Mouse (Mus musculus) forebrain, embryonic 10.5 days (tissue): ENCODE data around the gene Tomm70a. TPM values are rescaled to one million over a fixed set of nuclear protein-coding genes. Genes with fewer than 3 reads are reported as not detected.

Experiments
- DNase-seq: peaks from one replicate; pipeline ENCODE4 v3.0.0-alpha.2; 2017; ENCODE audit warnings: low spot score; ENCODE audit errors: extremely low spot score
- H3K27ac ChIP-seq: fragments of 300-500 bp; sonication (generic); 2 replicates; pipeline ENCODE4 v1.5.1; 2016; ENCODE audit warnings: mild to moderate bottlenecking
- H3K27me3 ChIP-seq: fragments of 300-500 bp; sonication (generic); 2 replicates; pipeline ENCODE4 v1.6.1; 2016; ENCODE audit warnings: mild to moderate bottlenecking; ENCODE audit not compliant: poor library complexity, severe bottlenecking
- H3K36me3 ChIP-seq: fragments of 300-500 bp; sonication (generic); replicated peaks from 2 replicates; pipeline ENCODE4 v1.6.1; 2016; ENCODE audit warnings: mild to moderate bottlenecking, moderate library complexity
- H3K4me1 ChIP-seq: fragments of 300-500 bp; sonication (generic); 2 replicates; pipeline ENCODE4 v1.6.1; 2016
- H3K4me3 ChIP-seq: fragments of 300-500 bp; sonication (generic); 2 replicates; pipeline ENCODE4 v1.5.1; 2016; ENCODE audit warnings: mild to moderate bottlenecking, moderate library complexity
- H3K9me3 ChIP-seq: fragments of 300-500 bp; sonication (generic); 2 replicates; pipeline ENCODE4 v1.6.1; 2016; ENCODE audit warnings: mild to moderate bottlenecking, moderate library complexity
- WGBS: fragments of 180-500 bp; shearing (Covaris S2); methylation state at CpG from one replicate; pipeline ENCODE4 v1.1.7; 2016; 5-methylcytosine and 5-hydroxymethylcytosine counted together
- polyA plus RNA-seq: library from polyadenylated mRNA; unstranded; fragments of >200 nt; fragmentation: Nextera tagmentation; extraction: Ambion mirVana; gene quantifications from 2 replicates; pipeline ENCODE4 v1.2.1, GENCODE M21; 2016

Gene Tomm70a
- 50.2 and 52.2 TPM in 2 replicates for polyA plus RNA-seq

DNA sequence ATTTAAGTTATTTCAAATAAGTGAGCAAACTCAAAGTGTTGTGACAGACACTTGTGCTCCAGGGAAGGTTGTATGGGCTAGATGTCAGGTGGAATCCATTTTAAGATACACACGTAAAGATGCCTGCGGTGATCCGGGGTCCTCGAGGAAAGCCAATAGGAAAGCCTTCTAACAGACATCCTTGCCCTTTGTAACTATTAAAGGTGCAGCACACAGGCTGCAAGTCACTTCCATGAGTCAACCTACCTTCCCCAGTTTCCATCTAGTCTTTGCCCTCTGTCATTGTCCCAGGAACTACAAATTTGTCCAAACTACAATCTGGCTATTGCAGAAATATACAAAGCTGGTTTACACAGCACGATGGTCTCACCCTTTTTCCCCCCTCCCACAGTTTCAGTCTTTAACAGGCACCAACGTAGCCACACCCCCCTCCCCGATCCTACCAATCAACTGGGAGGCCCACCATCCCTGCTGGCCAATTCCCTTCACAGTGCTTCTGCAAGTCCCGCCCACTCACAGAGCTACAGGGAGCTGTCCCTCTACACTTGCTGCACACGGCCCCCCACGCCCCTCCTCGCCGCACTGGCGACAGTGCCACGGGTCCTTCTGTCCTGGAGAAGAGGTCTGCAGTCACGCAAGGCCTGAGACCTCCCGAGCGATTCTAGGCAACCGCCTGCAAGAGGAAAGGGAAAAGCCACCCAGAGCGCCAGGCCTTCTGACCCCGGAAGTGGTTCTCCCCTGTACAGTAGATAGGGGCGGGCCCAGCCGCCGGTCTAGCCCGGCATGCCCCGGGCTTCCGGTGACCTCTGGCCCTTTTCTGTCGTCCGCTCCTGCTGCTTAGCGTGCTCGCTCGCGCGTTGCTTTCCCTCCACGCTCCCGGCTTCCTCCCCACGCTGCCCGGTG, at the start of gene Tomm70a:
Gene Tomm70a (plus strand): TSS at position 791 of the 903 bp plus-strand sequence.
- Histone ChIP-seq H3K4me1 (peaks cover 23% of the 10 kb centered on the region), H3K27me3 (no peaks in the 10 kb centered on the region), H3K36me3 (0 out of 2 replicates have a peak, but pooled peaks cover 5% of the 10 kb centered on the region), H3K27ac (peak within 1 kb of the TSS; percentile 96), H3K9me3 (no peaks in the 10 kb centered on the region), H3K4me3 (peak within 1 kb of the TSS; percentile 97)
- under 1% methylated on average over 37 of the region's 37 CpGs for WGBS
- DNase-seq = peak; percentile 94

DNA sequence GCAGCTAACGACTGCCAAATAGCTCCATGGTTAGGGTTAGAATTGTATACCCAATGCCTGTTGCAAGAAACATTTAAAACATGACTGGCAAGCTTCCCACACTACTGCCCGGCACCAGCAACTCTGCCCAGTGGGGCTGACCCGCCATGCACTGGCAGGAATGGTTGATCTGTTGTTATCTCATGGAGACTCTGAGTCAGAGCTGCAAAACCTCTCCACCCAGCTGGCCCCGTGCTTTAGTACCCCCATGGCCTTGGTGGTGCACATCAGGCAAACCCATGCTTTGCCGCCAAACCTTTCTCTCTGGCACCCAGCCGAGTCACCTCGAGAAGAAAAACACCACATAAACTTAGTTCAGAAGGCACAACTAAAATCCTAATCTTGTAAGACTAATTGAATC, 45.5 kb upstream of the Tomm70a start:
- Histone ChIP-seq H3K27me3 (no peaks in the 10 kb centered on the region), H3K9me3 (no peaks in the 10 kb centered on the region), H3K27ac (no peak overlapping the region), H3K4me3 (no peak overlapping the region), H3K36me3 (no peaks in the 10 kb centered on the region), H3K4me1 (no peaks in the 10 kb centered on the region)
- WGBS = 84% methylated on average over 7 of the region's 7 CpGs
- no peak for DNase-seq

- Histone ChIP-seq H3K4me3 (no peak overlapping the region), H3K27me3 (no peaks in the 10 kb centered on the region), H3K27ac (no peak overlapping the region), H3K4me1 (no peaks in the 10 kb centered on the region), H3K9me3 (no peaks in the 10 kb centered on the region), H3K36me3 (no peaks in the 10 kb centered on the region)
- WGBS = 85% methylated on average over 4 of the region's 4 CpGs
- DNase-seq = no peak
These were observed 41.9 kb upstream of the Tomm70a start for GRCm38 (mm10) chr16:57079577-57079976.

DNA sequence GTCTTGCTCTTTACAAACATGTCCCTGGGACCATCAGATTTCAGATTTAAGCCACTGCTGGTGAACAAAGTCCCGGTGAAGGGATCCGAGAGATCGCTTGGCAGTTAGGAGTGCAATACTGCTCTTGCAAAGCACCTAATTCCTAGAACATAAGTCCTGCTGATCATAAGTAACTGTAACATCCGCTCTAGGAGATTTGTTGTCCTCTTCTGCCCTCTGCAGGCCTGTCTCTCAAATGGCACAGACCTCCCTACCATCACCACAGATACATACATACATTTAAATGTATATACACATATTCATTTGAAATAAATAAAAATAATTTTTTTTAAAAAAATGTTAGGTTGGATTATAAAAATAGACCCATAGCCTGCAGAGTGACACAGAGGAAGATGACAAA, 29.0 kb upstream of the Tomm70a start:
- Histone ChIP-seq H3K27ac (no peak overlapping the region), H3K9me3 (no peaks in the 10 kb centered on the region), H3K4me3 (no peak overlapping the region), H3K27me3 (no peaks in the 10 kb centered on the region), H3K36me3 (no peaks in the 10 kb centered on the region), H3K4me1 (no peaks in the 10 kb centered on the region)
- 59% methylated on average over 4 of the region's 4 CpGs for WGBS
- DNase-seq = peak; percentile 23

GRCm38 (mm10) chr16:57092911-57093605, 28.4 kb upstream of the Tomm70a start:
- Histone ChIP-seq H3K36me3 (no peaks in the 10 kb centered on the region), H3K9me3 (no peaks in the 10 kb centered on the region), H3K4me1 (no peaks in the 10 kb centered on the region), H3K27me3 (no peaks in the 10 kb centered on the region), H3K4me3 (no peak overlapping the region), H3K27ac (no peak overlapping the region)
- DNase-seq = no peak
- 75% methylated on average over 6 of the region's 6 CpGs for WGBS

GRCm38 (mm10) chr16:57098468-57099144, 22.9 kb upstream of the Tomm70a start:
- Histone ChIP-seq H3K4me3 (no peak overlapping the region), H3K9me3 (no peaks in the 10 kb centered on the region), H3K36me3 (no peaks in the 10 kb centered on the region), H3K4me1 (no peaks in the 10 kb centered on the region), H3K27ac (no peak overlapping the region), H3K27me3 (no peaks in the 10 kb centered on the region)
- WGBS = 71% methylated on average over 7 of the region's 7 CpGs
- DNase-seq = no peak

GRCm38 (mm10) chr16:57099572-57100237, 21.8 kb upstream of the Tomm70a start:
- no peaks in the 10 kb centered on the region for H3K27me3 ChIP-seq
- H3K36me3 ChIP-seq = no peaks in the 10 kb centered on the region
- H3K9me3 ChIP-seq = no peaks in the 10 kb centered on the region
- no peak overlapping the region for H3K4me3 ChIP-seq
- H3K27ac ChIP-seq = no peak overlapping the region
- no peak for DNase-seq
- WGBS = 69% methylated on average over 5 of the region's 5 CpGs
- H3K4me1 ChIP-seq = no peaks in the 10 kb centered on the region

DNA sequence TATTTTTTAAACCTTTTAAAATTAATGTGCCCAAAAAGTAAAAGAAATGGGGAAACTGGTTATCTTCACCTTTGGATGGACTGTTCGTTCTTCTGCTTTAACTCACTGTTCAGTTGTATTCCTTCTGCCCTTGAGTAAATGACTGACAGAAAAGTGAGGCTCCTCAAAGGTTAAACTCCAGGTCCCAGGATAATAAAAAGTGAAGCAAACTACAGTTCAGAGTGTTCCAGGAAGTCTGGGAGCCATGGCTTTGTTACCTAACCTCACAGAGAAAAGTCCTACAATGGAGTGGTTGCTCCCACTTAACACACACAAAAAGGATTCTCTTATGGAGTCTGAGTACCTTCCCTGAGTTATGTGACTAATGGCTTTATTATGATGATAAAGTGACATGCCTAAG, 20.3 kb upstream of the Tomm70a start:
- DNase-seq = no peak
- H3K27ac ChIP-seq = no peak overlapping the region
- WGBS = 85% methylated on average over 1 of the region's 1 CpGs
- H3K4me3 ChIP-seq = no peak overlapping the region
- H3K9me3 ChIP-seq = no peaks in the 10 kb centered on the region
- no peaks in the 10 kb centered on the region for H3K27me3 ChIP-seq
- no peaks in the 10 kb centered on the region for H3K36me3 ChIP-seq
- H3K4me1 ChIP-seq = no peaks in the 10 kb centered on the region

DNA sequence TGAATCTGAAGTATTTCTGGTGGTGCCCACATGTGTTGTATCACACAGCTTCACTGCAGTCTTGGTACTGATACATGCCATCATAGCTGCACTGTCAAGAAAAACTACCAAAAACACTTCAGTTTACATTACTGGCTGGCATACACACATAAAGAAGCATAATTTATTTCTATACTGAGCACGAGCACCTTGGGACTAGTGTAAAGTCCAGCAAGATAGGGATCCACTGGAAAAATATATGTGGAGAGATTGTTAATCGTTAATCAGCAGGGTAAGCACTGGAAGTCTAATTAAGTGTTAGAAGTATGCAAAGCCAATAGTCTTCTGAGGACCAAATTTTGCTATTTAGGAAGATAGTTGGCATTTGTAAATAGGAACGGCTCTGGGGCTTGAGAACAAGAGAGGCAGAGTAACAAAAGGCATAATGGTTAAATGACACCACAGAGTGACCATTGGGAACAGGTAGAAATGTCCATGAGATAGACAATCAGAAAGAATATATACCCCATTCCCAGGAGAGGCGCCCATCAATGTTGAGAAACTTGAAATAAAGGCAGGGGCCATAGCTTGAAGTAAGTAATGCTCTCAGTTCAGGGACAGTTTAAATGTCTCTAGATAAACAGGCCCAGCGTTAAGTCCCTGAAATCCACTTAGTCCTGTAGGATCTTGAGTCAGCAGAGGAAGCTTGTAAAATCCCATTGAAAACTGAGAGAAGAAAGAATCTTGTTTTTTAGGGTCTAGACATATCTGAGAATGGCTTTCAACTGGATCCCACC, 15.1 kb upstream of the Tomm70a start:
- Histone ChIP-seq H3K9me3 (no peaks in the 10 kb centered on the region), H3K4me3 (no peak overlapping the region), H3K4me1 (no peaks in the 10 kb centered on the region), H3K36me3 (no peaks in the 10 kb centered on the region), H3K27ac (no peak overlapping the region), H3K27me3 (no peaks in the 10 kb centered on the region)
- 83% methylated on average over 5 of the region's 5 CpGs for WGBS
- DNase-seq = no peak

DNA sequence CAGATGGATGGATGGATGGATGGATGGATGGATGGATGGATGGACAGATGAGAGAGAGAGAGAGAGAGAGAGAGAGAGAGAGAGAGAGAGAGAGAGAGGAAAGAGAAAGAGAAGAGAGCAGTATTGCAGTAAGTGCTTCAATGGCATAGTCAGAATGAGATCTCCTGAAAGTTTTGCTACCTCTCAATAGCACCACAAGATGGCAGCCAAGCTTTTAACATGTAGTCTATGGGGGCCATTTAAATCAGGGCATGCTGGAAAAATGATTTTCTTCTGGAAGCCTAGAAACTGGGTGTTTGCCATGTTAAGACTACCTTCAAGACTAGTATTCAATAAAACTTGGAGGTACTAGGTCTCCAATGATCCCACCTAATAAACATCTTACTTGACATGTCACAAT, 5.4 kb upstream of the Tomm70a start:
- Histone ChIP-seq H3K4me1 (peaks cover 4% of the 10 kb centered on the region; the same call in 1 of the 2 replicates), H3K27ac (no peak overlapping the region), H3K9me3 (no peaks in the 10 kb centered on the region), H3K36me3 (no peaks in the 10 kb centered on the region), H3K4me3 (no peak overlapping the region), H3K27me3 (no peaks in the 10 kb centered on the region)
- DNase-seq = no peak

DNA sequence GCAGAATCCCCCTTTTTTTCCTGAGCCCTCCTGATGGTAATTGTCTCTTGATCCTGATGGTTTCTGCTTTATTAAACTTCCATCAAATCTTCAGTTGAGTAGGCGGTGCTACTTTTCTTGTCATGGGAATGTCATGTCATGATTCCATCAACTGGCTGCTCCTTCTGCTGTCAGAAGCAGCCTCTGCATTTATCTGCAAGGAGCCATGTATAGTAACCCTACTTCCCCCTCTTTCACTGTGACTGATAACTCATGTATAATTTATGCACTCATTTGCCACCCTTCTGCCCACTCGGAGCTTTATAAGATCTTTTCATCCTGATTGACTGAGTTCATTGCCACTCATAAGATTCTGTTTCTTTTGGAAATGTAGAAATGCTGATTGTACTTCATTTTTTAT, 3.9 kb upstream of the Tomm70a start:
- Histone ChIP-seq H3K36me3 (no peaks in the 10 kb centered on the region), H3K4me1 (peaks cover 6% of the 10 kb centered on the region), H3K4me3 (no peak overlapping the region), H3K27ac (no peak overlapping the region), H3K9me3 (no peaks in the 10 kb centered on the region), H3K27me3 (no peaks in the 10 kb centered on the region)
- no peak for DNase-seq
- 86% methylated on average over 2 of the region's 2 CpGs for WGBS
